In genomic region chr6:121185232-121185631, GRCm38 (mm10) we compare ENCODE assay signal across 8 mouse cellular contexts. TPM values are rescaled to one million over a fixed set of nuclear protein-coding genes. Genes with fewer than 3 reads are reported as not detected.
A peak's percentile ranks its signal among the peaks of the same experiment; 100 is the strongest.
DNase-seq lines count a peak whose midpoint lies in the region; ATAC-seq and TF ChIP-seq lines count a peak whose summit lies in the region.

No protein-coding gene starts in this region.

- H3K9me3 ChIP-seq in kidney, embryonic 15.5 days (replicated peaks), result no peaks in the 10 kb centered on the region
- no peaks in the 10 kb centered on the region for H3K9me3 ChIP-seq in forebrain, embryonic 13.5 days (replicated peaks)
- H3K9me3 ChIP-seq in limb, embryonic 13.5 days, result no peaks in the 10 kb centered on the region
- H3K9me3 ChIP-seq in midbrain, postnatal 0 days (ENCODE audit: low read length), result no peaks in the 10 kb centered on the region

- peak overlapping the region; percentile 94 for H3K4me2 ChIP-seq in kidney, embryonic 15.5 days
- H3K4me2 ChIP-seq in forebrain, embryonic 13.5 days, result peak overlapping the region; percentile 91
- peak overlapping the region; percentile 97 for H3K4me2 ChIP-seq in limb, embryonic 13.5 days (replicated peaks)
- peak overlapping the region; percentile 80 for H3K4me2 ChIP-seq in midbrain, postnatal 0 days (ENCODE audit: low read depth, low read length, poor library complexity, severe bottlenecking)

- no peak for DNase-seq in kidney, postnatal 4 days
- no peak for DNase-seq in midbrain, postnatal 0 days (ENCODE audit: low spot score)
- DNase-seq in frontal cortex, postnatal 25 days (ENCODE audit: low spot score in 2 of 2), result no peak
- DNase-seq in right cerebral cortex, adult 18-20 months, result no peak
- DNase-seq in kidney, adult 2 months, result no peak

- no peak overlapping the region for H3K9ac ChIP-seq in kidney, embryonic 15.5 days
- H3K9ac ChIP-seq in forebrain, embryonic 13.5 days, result peak overlapping the region; percentile 10; the same call in 1 of the 2 replicates
- H3K9ac ChIP-seq in limb, embryonic 13.5 days, result peak overlapping the region; percentile 78
- H3K9ac ChIP-seq in midbrain, postnatal 0 days (replicated peaks; ENCODE audit: low read length, poor library complexity, severe bottlenecking), result no peak overlapping the region

- 0 out of 2 replicates have a peak, but pooled peaks have one; percentile 2 for ATAC-seq in kidney, embryonic 15.5 days (replicated peaks; ENCODE audit: low FRiP score)
- no peak for ATAC-seq in forebrain, embryonic 13.5 days
- ATAC-seq in limb, embryonic 13.5 days (ENCODE audit: low FRiP score, low read depth), result no peak
- no peak for ATAC-seq in midbrain, postnatal 0 days (ENCODE audit: low FRiP score)

- H3K27me3 ChIP-seq in kidney, embryonic 15.5 days, result no peaks in the 10 kb centered on the region
- H3K27me3 ChIP-seq in forebrain, embryonic 13.5 days, result no peaks in the 10 kb centered on the region
- H3K27me3 ChIP-seq in limb, embryonic 13.5 days, result no peaks in the 10 kb centered on the region
- H3K27me3 ChIP-seq in midbrain, postnatal 0 days (ENCODE audit: insufficient read depth, low read length), result no peaks in the 10 kb centered on the region
- no peaks in the 10 kb centered on the region for H3K27me3 ChIP-seq in kidney, adult 2 months (replicated peaks; ENCODE audit: control insufficient read depth, insufficient read depth, low read length)

- peaks cover 33% of the 10 kb centered on the region for H3K36me3 ChIP-seq in kidney, embryonic 15.5 days
- peaks cover 20% of the 10 kb centered on the region for H3K36me3 ChIP-seq in forebrain, embryonic 13.5 days (ENCODE audit: poor library complexity, severe bottlenecking)
- peaks cover 35% of the 10 kb centered on the region for H3K36me3 ChIP-seq in limb, embryonic 13.5 days
- H3K36me3 ChIP-seq in midbrain, postnatal 0 days (ENCODE audit: insufficient read depth, low read length), result peaks cover 23% of the 10 kb centered on the region
- H3K36me3 ChIP-seq in kidney, adult 2 months (ENCODE audit: control insufficient read depth, insufficient read depth, low read length), result peaks cover 1% of the 10 kb centered on the region

- H3K27ac ChIP-seq in kidney, embryonic 15.5 days, result no peak overlapping the region
- H3K27ac ChIP-seq in forebrain, embryonic 13.5 days, result no peak overlapping the region
- H3K27ac ChIP-seq in limb, embryonic 13.5 days, result no peak overlapping the region
- no peak overlapping the region for H3K27ac ChIP-seq in midbrain, postnatal 0 days (ENCODE audit: low read depth, low read length)
- no peak overlapping the region for H3K27ac ChIP-seq in kidney, adult 2 months (ENCODE audit: insufficient read depth, low read depth, low read length)

- peak overlapping the region; percentile 75; the same call in 1 of the 2 replicates for H3K4me3 ChIP-seq in kidney, embryonic 15.5 days (replicated peaks)
- peak overlapping the region; percentile 73; the same call in 1 of the 2 replicates for H3K4me3 ChIP-seq in forebrain, embryonic 13.5 days
- H3K4me3 ChIP-seq in limb, embryonic 13.5 days, result peak overlapping the region; percentile 80
- peak overlapping the region; percentile 76 for H3K4me3 ChIP-seq in midbrain, postnatal 0 days (ENCODE audit: low read depth, low read length)
- H3K4me3 ChIP-seq in kidney, adult 2 months (ENCODE audit: insufficient read depth, low read depth, low read length), result no peak overlapping the region; the same call in 1 of the 2 replicates

- no peak for TF ChIP-seq CTCF in midbrain, postnatal 0 days (IDR thresholded peaks at IDR 0.05)
- TF ChIP-seq CTCF in kidney, adult 2 months (conservative IDR thresholded peaks at IDR 0.05; ENCODE audit: insufficient read depth, insufficient read length, low read depth, low read length), result no peak

- H3K4me1 ChIP-seq in kidney, embryonic 15.5 days, result peaks cover 20% of the 10 kb centered on the region
- H3K4me1 ChIP-seq in forebrain, embryonic 13.5 days, result peaks cover 20% of the 10 kb centered on the region
- H3K4me1 ChIP-seq in limb, embryonic 13.5 days, result peaks cover 17% of the 10 kb centered on the region
- H3K4me1 ChIP-seq in midbrain, postnatal 0 days (ENCODE audit: insufficient read depth, low read length), result peaks cover 8% of the 10 kb centered on the region; the same call in 1 of the 2 replicates
- H3K4me1 ChIP-seq in kidney, adult 2 months (ENCODE audit: control insufficient read depth, insufficient read depth, low read length), result peaks cover 9% of the 10 kb centered on the region; the same call in 1 of the 2 replicates

- TF ChIP-seq POLR2A in kidney, adult 2 months (IDR thresholded peaks at IDR 0.05; ENCODE audit: low read depth, low read length), result no peak

- 57% methylated on average over 8 of the region's 8 CpGs for WGBS in kidney, embryonic 15.5 days
- WGBS in forebrain, embryonic 13.5 days, result 80% methylated on average over 8 of the region's 8 CpGs
- 87% methylated on average over 8 of the region's 8 CpGs for WGBS in limb, embryonic 13.5 days
- WGBS in midbrain, postnatal 0 days, result 85% methylated on average over 8 of the region's 8 CpGs
- WGBS in kidney, adult 2 months, result 33% methylated on average over 8 of the region's 8 CpGs

RNA-seq across cellular contexts. Expression of gene Pex26, which starts 1.8 kb away (rescaled TPM):
- polyA plus RNA-seq in kidney, embryonic 15.5 days (2015; fragmentation: Nextera tagmentation; extraction: Ambion mirVana), result 10.5 TPM in 2 replicates
- 9.5 and 11.3 TPM in 2 replicates for polyA plus RNA-seq in forebrain, embryonic 13.5 days (2015; fragmentation: Nextera tagmentation; extraction: Ambion mirVana)
- polyA plus RNA-seq in limb, embryonic 13.5 days (2015; fragmentation: Nextera tagmentation; extraction: Ambion mirVana), result 9.4 and 10.6 TPM in 2 replicates
- total RNA-seq in midbrain, postnatal 0 days (2014; rRNA removed), result 31.2 and 32.6 TPM in 2 replicates
- 12.7 and 13.6 TPM in 2 replicates for polyA plus RNA-seq in midbrain, postnatal 0 days (2015; fragmentation: Nextera tagmentation; extraction: Ambion mirVana)
- 21.0 and 24.2 TPM in 2 replicates for polyA plus RNA-seq in kidney, adult 2 months (2012; rRNA removed)

RNA-seq across cellular contexts. Expression of gene Tuba8, which starts 25.3 kb away (rescaled TPM):
- polyA plus RNA-seq in kidney, embryonic 15.5 days (2015; fragmentation: Nextera tagmentation; extraction: Ambion mirVana), result 0.22 and 0.43 TPM in 2 replicates
- 0.20 TPM in 1 of 2 replicates, not detected in the other for polyA plus RNA-seq in forebrain, embryonic 13.5 days (2015; fragmentation: Nextera tagmentation; extraction: Ambion mirVana)
- polyA plus RNA-seq in limb, embryonic 13.5 days (2015; fragmentation: Nextera tagmentation; extraction: Ambion mirVana), result 0.37 and 0.64 TPM in 2 replicates
- 1.9 and 2.4 TPM in 2 replicates for total RNA-seq in midbrain, postnatal 0 days (2014; rRNA removed)
- 1.8 and 2.2 TPM in 2 replicates for polyA plus RNA-seq in midbrain, postnatal 0 days (2015; fragmentation: Nextera tagmentation; extraction: Ambion mirVana)
- 0.94 and 2.5 TPM in 2 replicates for polyA plus RNA-seq in kidney, adult 2 months (2012; rRNA removed)

RNA-seq across cellular contexts. Expression of gene Mical3, which starts 54.4 kb away (rescaled TPM):
- 12.0 and 13.1 TPM in 2 replicates for polyA plus RNA-seq in kidney, embryonic 15.5 days (2015; fragmentation: Nextera tagmentation; extraction: Ambion mirVana)
- polyA plus RNA-seq in forebrain, embryonic 13.5 days (2015; fragmentation: Nextera tagmentation; extraction: Ambion mirVana), result 20.9 and 25.5 TPM in 2 replicates
- polyA plus RNA-seq in limb, embryonic 13.5 days (2015; fragmentation: Nextera tagmentation; extraction: Ambion mirVana), result 11.0 and 13.2 TPM in 2 replicates
- total RNA-seq in midbrain, postnatal 0 days (2014; rRNA removed), result 76.4 and 83.4 TPM in 2 replicates
- 19.0 and 25.0 TPM in 2 replicates for polyA plus RNA-seq in midbrain, postnatal 0 days (2015; fragmentation: Nextera tagmentation; extraction: Ambion mirVana)
- polyA plus RNA-seq in kidney, adult 2 months (2012; rRNA removed), result 16.1 and 17.5 TPM in 2 replicates

Comparison
In these comparisons a context has a peak if more than half of its experiments do, and no peak if none do; other contexts are left out.
1. H3K9ac ChIP-seq: peak in forebrain, embryonic 13.5 days (single experiment) and limb, embryonic 13.5 days (single experiment); none in kidney, embryonic 15.5 days (single experiment) and midbrain, postnatal 0 days (single experiment).
2. Peak in every context shown above with its lines, with median percentiles within 50 percentile points of each other: H3K4me2 ChIP-seq.